In the genomic region with DNA sequence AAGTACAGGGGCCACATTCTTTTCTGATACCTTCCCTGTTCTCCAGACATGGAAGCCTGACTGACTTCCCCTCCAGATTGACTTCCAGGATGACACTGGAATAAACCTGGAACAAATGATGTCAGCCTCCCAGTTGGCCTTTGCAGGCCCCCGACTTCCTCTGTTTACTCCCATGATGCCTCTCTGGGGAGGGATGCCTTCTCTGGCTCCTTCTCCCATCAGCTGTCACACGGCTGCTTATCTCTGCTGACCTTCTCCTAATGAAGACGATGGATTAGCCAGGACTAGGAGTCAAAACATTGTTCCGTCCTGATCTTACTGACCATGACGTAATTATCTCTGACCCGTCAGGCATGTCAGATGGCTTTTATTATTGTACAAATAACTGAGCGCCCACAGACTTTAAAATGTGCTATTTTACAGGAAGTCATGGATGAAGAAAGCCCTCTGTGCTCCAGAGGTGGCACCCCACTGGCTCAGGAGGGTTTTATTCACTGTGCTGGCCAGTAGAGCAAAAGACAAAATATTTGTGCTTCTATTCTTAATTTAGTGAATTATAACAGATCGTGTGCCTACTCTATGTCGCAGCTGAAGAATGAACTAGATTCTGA, we compare ENCODE assay signal across 14 mouse cellular contexts. TPM values are rescaled to one million over a fixed set of nuclear protein-coding genes. Genes with fewer than 3 reads are reported as not detected.
DNase-seq lines count a peak whose midpoint lies in the region; ATAC-seq and TF ChIP-seq lines count a peak whose summit lies in the region.
"Had no signal": no experiment of that assay in that cellular context is flagged by ENCODE, and none has a peak within 500 bp of the region (broad histone marks: within the 10 kb centered on the region; RNA-seq: fewer than 3 reads in every experiment).

No protein-coding gene starts in this region.

- H3K27me3 ChIP-seq in embryonic facial prominence, embryonic 10.5 days (replicated peaks; ENCODE audit: low read depth, poor library complexity, severe bottlenecking), result peaks cover 9% of the 10 kb centered on the region; the same call in 1 of the 2 replicates
- peaks cover 7% of the 10 kb centered on the region; the same call in 1 of the 2 replicates for H3K27me3 ChIP-seq in heart, embryonic 15.5 days
- no peaks in the 10 kb centered on the region for H3K27me3 ChIP-seq in lung, postnatal 0 days (replicated peaks; ENCODE audit: insufficient read depth, low read length)
- H3K27me3 ChIP-seq in forebrain, embryonic 12.5 days, result no peaks in the 10 kb centered on the region
- no peaks in the 10 kb centered on the region for H3K27me3 ChIP-seq in hindbrain, embryonic 16.5 days (replicated peaks; ENCODE audit: control insufficient read depth, insufficient read depth, low read length)
- H3K27me3 ChIP-seq: hindbrain, embryonic 15.5 days had no signal

- H3K9me3 ChIP-seq in embryonic facial prominence, embryonic 10.5 days, result no peaks in the 10 kb centered on the region; the same call in 1 of the 2 replicates
- H3K9me3 ChIP-seq in heart, embryonic 15.5 days (replicated peaks), result no peaks in the 10 kb centered on the region
- H3K9me3 ChIP-seq in lung, postnatal 0 days (ENCODE audit: low read length), result no peaks in the 10 kb centered on the region
- H3K9me3 ChIP-seq in forebrain, embryonic 12.5 days, result no peaks in the 10 kb centered on the region
- no peaks in the 10 kb centered on the region for H3K9me3 ChIP-seq in hindbrain, embryonic 16.5 days (ENCODE audit: control insufficient read depth, low read length)
- H3K9me3 ChIP-seq: hindbrain, embryonic 15.5 days had no signal

- WGBS in embryonic facial prominence, embryonic 10.5 days, result 35% methylated on average over 9 of the region's 9 CpGs
- WGBS in heart, embryonic 15.5 days, result 31% methylated on average over 9 of the region's 9 CpGs
- WGBS in lung, postnatal 0 days, result 32% methylated on average over 9 of the region's 9 CpGs
- WGBS in forebrain, embryonic 12.5 days, result 26% methylated on average over 9 of the region's 9 CpGs
- 34% methylated on average over 9 of the region's 9 CpGs for WGBS in hindbrain, embryonic 16.5 days

- intact Hi-C loops in gastrocnemius, adult 2 months (cut with DNase I), result loop anchor here (5.0 kb wide), 1 partner anchor 200 kb away; no protein-coding TSS in a partner anchor

- H3K4me1 ChIP-seq in embryonic facial prominence, embryonic 10.5 days, result peaks cover 17% of the 10 kb centered on the region
- H3K4me1 ChIP-seq in heart, embryonic 15.5 days (replicated peaks), result no peaks in the 10 kb centered on the region
- H3K4me1 ChIP-seq in lung, postnatal 0 days (ENCODE audit: insufficient read depth, low read depth, low read length), result no peaks in the 10 kb centered on the region
- peaks cover 6% of the 10 kb centered on the region for H3K4me1 ChIP-seq in forebrain, embryonic 12.5 days
- no peaks in the 10 kb centered on the region for H3K4me1 ChIP-seq in hindbrain, embryonic 16.5 days (ENCODE audit: control insufficient read depth, insufficient read depth, low read depth, low read length)

- peak; percentile 21 for DNase-seq in gastrocnemius, adult 18-20 months (ENCODE audit: low spot score)
- DNase-seq in gastrocnemius, adult 2 months, result no peak
- no peak for DNase-seq in embryonic facial prominence, embryonic 10.5 days (ENCODE audit: low spot score)
- peak; percentile 36 for DNase-seq in lung, postnatal 0 days (ENCODE audit: low spot score)
- DNase-seq in layer of hippocampus, adult 11-12 months (ENCODE audit: low spot score), result no peak
- DNase-seq: adrenal gland, postnatal 25 days; cerebellum, adult 2 months; thymus, postnatal 25 days had no signal

- H3K9ac ChIP-seq in heart, embryonic 15.5 days, result no peak overlapping the region
- H3K9ac ChIP-seq in lung, postnatal 0 days (replicated peaks; ENCODE audit: low read depth), result no peak overlapping the region
- no peak overlapping the region for H3K9ac ChIP-seq in forebrain, embryonic 12.5 days
- no peak overlapping the region for H3K9ac ChIP-seq in hindbrain, embryonic 16.5 days (ENCODE audit: low read depth, low read length)
- H3K9ac ChIP-seq: hindbrain, embryonic 15.5 days had no signal

- TF ChIP-seq CTCF in gastrocnemius, adult 2 months (IDR thresholded peaks at IDR 0.05), result no peak
- TF ChIP-seq CTCF in lung, postnatal 0 days (IDR thresholded peaks at IDR 0.05), result no peak

- no peaks in the 10 kb centered on the region for H3K36me3 ChIP-seq in embryonic facial prominence, embryonic 10.5 days (replicated peaks)
- H3K36me3 ChIP-seq in heart, embryonic 15.5 days, result no peaks in the 10 kb centered on the region
- H3K36me3 ChIP-seq in lung, postnatal 0 days (ENCODE audit: insufficient read depth, low read length), result no peaks in the 10 kb centered on the region
- no peaks in the 10 kb centered on the region for H3K36me3 ChIP-seq in forebrain, embryonic 12.5 days (replicated peaks)
- no peaks in the 10 kb centered on the region for H3K36me3 ChIP-seq in hindbrain, embryonic 16.5 days (ENCODE audit: control insufficient read depth, insufficient read depth, low read length)
- H3K36me3 ChIP-seq: hindbrain, embryonic 15.5 days had no signal

- no peak overlapping the region for H3K4me3 ChIP-seq in gastrocnemius, adult 2 months
- no peak overlapping the region for H3K4me3 ChIP-seq in embryonic facial prominence, embryonic 10.5 days
- H3K4me3 ChIP-seq in heart, embryonic 15.5 days, result no peak overlapping the region
- H3K4me3 ChIP-seq in lung, postnatal 0 days (ENCODE audit: low read depth, low read length), result no peak overlapping the region
- H3K4me3 ChIP-seq in forebrain, embryonic 12.5 days (replicated peaks), result no peak overlapping the region
- no peak overlapping the region for H3K4me3 ChIP-seq in hindbrain, embryonic 16.5 days (ENCODE audit: low read length)
- H3K4me3 ChIP-seq: hindbrain, embryonic 15.5 days had no signal

- H3K27ac ChIP-seq in gastrocnemius, adult 2 months, result no peak overlapping the region
- peak overlapping the region; percentile 41 for H3K27ac ChIP-seq in embryonic facial prominence, embryonic 10.5 days (replicated peaks)
- H3K27ac ChIP-seq in heart, embryonic 15.5 days, result peak overlapping the region; percentile 37; the same call in 1 of the 2 replicates
- H3K27ac ChIP-seq in lung, postnatal 0 days (ENCODE audit: low read length), result no peak overlapping the region
- no peak overlapping the region for H3K27ac ChIP-seq in forebrain, embryonic 12.5 days
- H3K27ac ChIP-seq in hindbrain, embryonic 16.5 days (ENCODE audit: low read depth, low read length), result no peak overlapping the region
- H3K27ac ChIP-seq: hindbrain, embryonic 15.5 days had no signal

- 0 out of 2 replicates have a peak, but pooled peaks have one; percentile 35 for ATAC-seq in heart, embryonic 15.5 days (replicated peaks; ENCODE audit: insufficient number of reproducible peaks, insufficient read depth, low FRiP score, low read depth)
- peak; percentile 81 for ATAC-seq in lung, postnatal 0 days
- ATAC-seq in forebrain, embryonic 12.5 days (ENCODE audit: low FRiP score), result no peak
- ATAC-seq in hindbrain, embryonic 16.5 days, result no peak

- H3K4me2 ChIP-seq in heart, embryonic 15.5 days, result no peak overlapping the region
- H3K4me2 ChIP-seq in lung, postnatal 0 days (replicated peaks; ENCODE audit: low read depth, low read length), result no peak overlapping the region
- no peak overlapping the region for H3K4me2 ChIP-seq in forebrain, embryonic 12.5 days
- no peak overlapping the region for H3K4me2 ChIP-seq in hindbrain, embryonic 16.5 days (ENCODE audit: low read length)
- H3K4me2 ChIP-seq: hindbrain, embryonic 15.5 days had no signal

- peak; percentile 57; the same call in 1 of the 2 replicates for TF ChIP-seq EP300 in lung, postnatal 0 days (IDR thresholded peaks at IDR 0.05)

RNA-seq across cellular contexts. Expression of a gene that starts 32.4 kb away (rescaled TPM):
- 1 to 10 TPM; 4.0 to 5.9 TPM for total RNA-seq in gastrocnemius, adult 18-20 months (2021)
- total RNA-seq in gastrocnemius, adult 2 months (2021), result 10 to 100 TPM in 1 of 2 experiments, 1 to 10 TPM in 1; 3.8 to 10.3 TPM
- polyA plus RNA-seq in embryonic facial prominence, embryonic 10.5 days (2016; fragmentation: Nextera tagmentation; extraction: Ambion mirVana), result 3.6 and 4.0 TPM in 2 replicates
- polyA plus RNA-seq in heart, embryonic 15.5 days (2015; fragmentation: Nextera tagmentation; extraction: Ambion mirVana), result 7.4 and 7.5 TPM in 2 replicates
- polyA plus RNA-seq in lung, postnatal 0 days (2015; fragmentation: Nextera tagmentation; extraction: Ambion mirVana), result 1.5 TPM in 2 replicates
- polyA plus RNA-seq in forebrain, embryonic 12.5 days (2016; fragmentation: Nextera tagmentation; extraction: Ambion mirVana), result 1.6 and 2.0 TPM in 2 replicates
- polyA plus RNA-seq in hindbrain, embryonic 16.5 days (2015; fragmentation: Nextera tagmentation; extraction: Ambion mirVana), result 3.7 and 4.3 TPM in 2 replicates
- total RNA-seq: megakaryocyte, adult 5-6 weeks had no signal
- polyA plus RNA-seq: C2C12 had no signal

Comparison
In these comparisons a context has a peak if more than half of its experiments do, and no peak if none do; other contexts are left out.
1. DNase-seq: peak in gastrocnemius, adult 18-20 months (single experiment) and lung, postnatal 0 days (single experiment); none in gastrocnemius, adult 2 months (single experiment), embryonic facial prominence, embryonic 10.5 days (single experiment) and layer of hippocampus, adult 11-12 months (single experiment).
2. H3K27ac ChIP-seq: peak in embryonic facial prominence, embryonic 10.5 days (single experiment) and heart, embryonic 15.5 days (single experiment); none in gastrocnemius, adult 2 months (single experiment), lung, postnatal 0 days (single experiment), forebrain, embryonic 12.5 days (single experiment) and hindbrain, embryonic 16.5 days (single experiment).
3. ATAC-seq: peak in heart, embryonic 15.5 days (single experiment) and lung, postnatal 0 days (single experiment); none in forebrain, embryonic 12.5 days (single experiment) and hindbrain, embryonic 16.5 days (single experiment).